Mouse (Mus musculus): ENCODE data around the gene Gm20388.

DNA sequence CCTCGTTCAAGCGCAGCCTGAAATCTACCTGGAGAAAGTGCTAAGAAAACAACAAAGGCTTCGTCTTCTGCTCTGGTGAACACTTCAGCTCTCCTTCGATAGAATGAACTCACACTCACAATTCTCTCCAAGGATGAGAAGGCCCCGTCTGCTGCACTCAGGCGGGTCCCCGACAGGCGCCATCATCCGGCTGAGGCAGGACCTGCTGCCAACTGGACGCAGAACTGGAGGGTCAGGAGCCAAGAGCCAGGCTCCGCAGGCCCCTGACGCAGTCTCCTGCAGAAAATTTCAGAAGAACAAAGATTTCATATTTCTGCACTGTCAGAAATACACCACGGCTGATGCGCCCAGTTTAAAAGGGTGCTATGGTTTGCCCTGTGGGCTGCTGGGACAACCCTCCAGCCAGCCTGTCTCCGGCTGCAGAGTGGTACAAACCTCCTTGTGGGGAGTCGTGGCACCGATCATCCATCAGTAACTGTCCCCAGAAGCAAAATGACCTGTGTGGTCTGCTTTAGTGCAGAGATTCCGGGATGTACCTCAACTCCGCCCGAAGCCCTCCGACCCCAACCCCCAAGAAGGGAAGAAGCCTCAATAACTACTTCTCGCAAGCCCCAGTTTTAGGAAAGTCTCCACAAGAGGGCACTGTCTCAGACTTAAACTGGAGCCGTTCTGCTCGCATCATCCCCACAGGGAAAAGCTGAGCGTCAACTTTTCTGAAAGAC, 3732.8 kb downstream of the Gm20388 start:
- TF ChIP-seq CTCF (IDR thresholded peaks at IDR 0.05; ENCODE audit: low read depth) (peak; percentile 81), EP300 (optimal IDR thresholded peaks at IDR 0.05) (no peak)
